Mouse (Mus musculus) splenic B cell, adult 2 months (primary cell): ENCODE measurements around the gene Zfhx3.

Experiments
- DNase-seq: peaks from one replicate; pipeline ENCODE4 v3.0.0-alpha.2; 2011; ENCODE audit warnings: low read depth, low spot score
- H3K27me3 ChIP-seq: 2 replicates; pipeline ENCODE4 v1.6.1; 2012; ENCODE audit warnings: mild to moderate bottlenecking, low read length, moderate library complexity, mixed read lengths; ENCODE audit not compliant: control insufficient read depth, poor library complexity, insufficient read depth, severe bottlenecking
- H3K36me3 ChIP-seq: 2 replicates; pipeline ENCODE4 v1.6.1; 2012; ENCODE audit warnings: mild to moderate bottlenecking, low read length, moderate library complexity, mixed read lengths; ENCODE audit not compliant: control insufficient read depth, poor library complexity, insufficient read depth, severe bottlenecking

The Zfhx3 gene

DNA sequence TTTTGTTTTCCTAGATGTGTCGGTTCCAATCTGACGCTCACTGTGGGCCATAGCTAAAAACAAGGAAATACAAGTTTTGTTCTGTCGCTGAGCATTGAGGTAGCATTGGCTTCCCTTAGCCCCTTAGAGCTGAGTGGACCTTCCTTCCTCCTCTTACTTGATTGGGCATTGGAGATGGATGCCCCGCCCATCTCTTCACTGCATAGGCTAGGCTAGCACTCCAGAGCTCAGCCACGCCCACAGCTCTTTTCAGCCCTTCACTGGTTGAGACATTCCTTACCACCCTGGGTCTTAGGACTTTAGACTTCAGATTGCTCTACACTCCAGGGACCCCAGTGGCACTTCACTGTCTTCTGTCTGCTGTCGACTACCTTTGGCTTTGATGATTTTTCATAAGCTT, 878.2 kb downstream of the Zfhx3 start:
- peak; percentile 69 for DNase-seq
- Histone ChIP-seq H3K36me3 (no peaks in the 10 kb centered on the region), H3K27me3 (no peaks in the 10 kb centered on the region)

DNA sequence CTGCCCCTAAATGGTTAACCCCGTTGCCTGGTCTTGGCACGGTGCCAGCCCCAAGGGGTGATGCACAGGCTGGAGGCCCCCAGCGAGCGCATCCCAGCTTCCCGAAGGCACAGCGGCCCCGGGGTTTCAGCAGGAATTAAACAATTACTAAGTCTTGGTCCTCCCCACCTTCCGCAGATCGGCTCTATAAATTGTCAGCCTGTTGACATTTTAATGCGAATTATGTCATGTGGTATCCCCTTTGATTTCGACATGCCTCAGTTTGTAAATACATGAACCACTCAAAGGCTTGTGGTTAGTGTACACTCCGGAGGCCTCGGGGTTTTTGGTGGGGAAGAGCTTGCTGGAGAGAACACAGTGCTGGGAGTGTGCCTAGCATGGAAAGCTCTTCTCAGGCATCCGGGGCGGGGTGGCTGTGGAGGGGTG, 880.4 kb downstream of the Zfhx3 start:
- no peaks in the 10 kb centered on the region for H3K36me3 ChIP-seq
- no peak for DNase-seq
- H3K27me3 ChIP-seq, result no peaks in the 10 kb centered on the region

DNA sequence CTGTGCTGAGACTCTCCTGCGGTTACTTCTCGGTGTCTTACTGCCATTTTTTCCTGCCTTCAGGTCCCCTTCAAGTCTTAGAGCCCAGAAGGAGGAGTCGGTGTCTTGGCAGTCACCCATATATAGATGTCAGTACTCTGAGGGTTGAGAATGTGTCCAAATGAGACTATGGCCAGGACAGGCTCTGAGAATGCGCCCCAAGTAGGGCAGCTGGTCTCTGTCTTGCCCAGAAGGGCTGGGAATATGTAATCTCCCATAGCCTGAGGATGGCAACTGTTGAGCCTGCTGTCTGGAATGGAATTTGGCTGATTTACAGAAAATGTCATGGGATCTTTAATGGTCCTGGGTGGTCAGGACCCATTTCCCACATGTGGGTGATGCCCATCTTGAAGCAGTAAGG, 881.6 kb downstream of the Zfhx3 start:
- Histone ChIP-seq H3K27me3 (no peaks in the 10 kb centered on the region), H3K36me3 (no peaks in the 10 kb centered on the region)
- no peak for DNase-seq

DNA sequence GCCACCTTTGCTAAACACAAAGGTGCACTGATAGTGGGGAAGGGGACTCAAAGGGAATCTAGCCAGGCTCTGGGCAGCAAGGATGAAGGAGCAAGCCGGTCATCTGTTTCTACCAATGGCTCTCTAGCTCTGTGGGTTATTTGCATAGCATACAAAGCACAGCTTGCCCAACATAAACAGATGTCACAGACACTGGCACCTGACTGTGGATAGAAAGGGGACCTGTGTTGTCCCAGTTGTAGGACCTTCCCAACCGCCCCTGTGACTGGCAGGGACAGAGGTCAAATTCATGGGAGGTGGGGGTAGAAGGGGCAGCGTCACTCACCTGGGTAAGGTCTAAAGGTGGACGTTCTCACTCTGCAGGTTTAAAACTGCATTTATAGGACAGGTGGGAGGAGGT, 884.0 kb downstream of the Zfhx3 start:
- H3K27me3 ChIP-seq, result no peaks in the 10 kb centered on the region
- H3K36me3 ChIP-seq, result no peaks in the 10 kb centered on the region
- DNase-seq, result no peak

GRCm38 (mm10) chr8:108827428-108827827, 885.0 kb downstream of the Zfhx3 start:
- H3K27me3 ChIP-seq, result no peaks in the 10 kb centered on the region
- no peak for DNase-seq
- H3K36me3 ChIP-seq, result no peaks in the 10 kb centered on the region

DNA sequence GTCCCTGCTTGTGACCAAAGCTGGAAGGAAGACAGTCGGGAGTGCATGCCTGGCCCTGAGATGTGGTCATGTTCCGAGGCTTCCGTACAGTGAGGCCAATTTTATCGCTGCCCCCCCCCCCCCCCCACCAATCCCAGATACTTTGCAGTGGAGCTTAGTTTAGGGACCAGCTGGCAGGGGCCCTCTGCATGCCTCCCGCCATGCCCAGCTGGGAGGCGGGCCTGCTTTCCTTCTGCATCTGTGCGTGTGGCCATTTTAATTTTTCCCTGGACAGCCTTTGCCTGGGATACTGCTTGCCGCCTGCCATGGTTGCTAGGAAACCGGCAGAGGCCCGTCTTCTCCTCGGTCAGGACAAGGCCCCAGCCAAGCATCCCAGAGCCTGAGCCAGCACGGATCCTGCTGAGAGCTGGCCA, 886.9 kb downstream of the Zfhx3 start:
- DNase-seq, result no peak
- Histone ChIP-seq H3K36me3 (no peaks in the 10 kb centered on the region), H3K27me3 (no peaks in the 10 kb centered on the region)

- H3K27me3 ChIP-seq, result no peaks in the 10 kb centered on the region
- no peaks in the 10 kb centered on the region for H3K36me3 ChIP-seq
- DNase-seq, result no peak
Measured at GRCm38 (mm10) chr8:108835143-108835542, 892.7 kb downstream of the Zfhx3 start.

GRCm38 (mm10) chr8:108837788-108838187, 895.3 kb downstream of the Zfhx3 start:
- DNase-seq, result no peak
- H3K27me3 ChIP-seq, result no peaks in the 10 kb centered on the region

GRCm38 (mm10) chr8:108838761-108839160, 896.3 kb downstream of the Zfhx3 start:
- Histone ChIP-seq H3K36me3 (no peaks in the 10 kb centered on the region), H3K27me3 (no peaks in the 10 kb centered on the region)
- DNase-seq, result no peak

More at GRCm38 (mm10) chr8:108837788-108838187, 895.3 kb downstream of the Zfhx3 start:
- no peaks in the 10 kb centered on the region for H3K36me3 ChIP-seq

DNA sequence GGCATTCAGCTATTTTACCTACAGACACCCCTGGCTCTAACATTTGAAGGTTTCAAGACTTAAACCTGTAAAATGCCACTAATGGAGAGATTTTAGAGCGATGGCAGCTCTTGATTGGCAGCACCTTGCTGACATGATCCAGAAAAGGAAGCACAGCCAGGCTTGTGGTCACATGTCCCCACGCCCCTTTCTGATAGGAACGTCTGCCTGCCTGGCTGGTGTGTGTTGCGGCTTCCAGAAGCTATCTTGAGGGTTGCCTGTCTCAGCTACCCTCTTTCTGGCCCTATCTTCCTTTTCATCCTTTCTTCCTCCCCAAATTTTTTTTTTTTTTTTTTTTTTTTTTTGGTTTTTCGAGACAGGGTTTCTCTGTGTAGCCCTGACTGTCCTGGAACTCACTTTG, 899.9 kb downstream of the Zfhx3 start:
- Histone ChIP-seq H3K36me3 (no peaks in the 10 kb centered on the region), H3K27me3 (no peaks in the 10 kb centered on the region)
- no peak for DNase-seq

- Histone ChIP-seq H3K36me3 (no peaks in the 10 kb centered on the region), H3K27me3 (no peaks in the 10 kb centered on the region)
- no peak for DNase-seq
Measured at GRCm38 (mm10) chr8:108846174-108846573, 903.7 kb downstream of the Zfhx3 start.

DNA sequence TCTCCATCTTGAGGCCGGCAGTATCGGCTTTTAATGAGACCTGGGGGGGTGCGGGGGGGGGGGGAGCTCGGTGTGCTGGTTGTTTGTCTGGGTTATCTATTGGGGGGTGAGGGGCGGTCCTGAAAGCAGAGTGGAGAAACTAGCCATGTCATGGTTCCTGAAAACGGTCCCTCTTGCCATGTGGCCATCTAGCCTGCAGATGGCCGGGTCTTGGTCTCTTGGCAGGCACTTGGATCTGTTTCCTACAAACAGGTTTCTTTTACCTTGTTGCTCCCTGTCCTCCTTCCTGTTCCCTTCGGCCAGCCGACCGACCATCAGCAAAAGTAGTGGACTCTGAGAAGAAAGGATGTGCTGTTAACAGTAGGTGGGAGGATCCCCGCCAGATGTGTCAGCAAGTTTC, 904.4 kb downstream of the Zfhx3 start:
- Histone ChIP-seq H3K36me3 (no peaks in the 10 kb centered on the region), H3K27me3 (no peaks in the 10 kb centered on the region)
- DNase-seq, result no peak

GRCm38 (mm10) chr8:108847356-108847755, 904.9 kb downstream of the Zfhx3 start:
- DNase-seq, result no peak
- no peaks in the 10 kb centered on the region for H3K36me3 ChIP-seq
- H3K27me3 ChIP-seq, result no peaks in the 10 kb centered on the region

- H3K27me3 ChIP-seq, result no peaks in the 10 kb centered on the region
- H3K36me3 ChIP-seq, result no peaks in the 10 kb centered on the region
- no peak for DNase-seq
Measured at GRCm38 (mm10) chr8:108848484-108848883, 906.0 kb downstream of the Zfhx3 start.

GRCm38 (mm10) chr8:108853028-108853427, 910.6 kb downstream of the Zfhx3 start:
- Histone ChIP-seq H3K36me3 (no peaks in the 10 kb centered on the region), H3K27me3 (no peaks in the 10 kb centered on the region)
- DNase-seq, result no peak

GRCm38 (mm10) chr8:108854444-108855102, 912.1 kb downstream of the Zfhx3 start:
- H3K27me3 ChIP-seq, result no peaks in the 10 kb centered on the region
- H3K36me3 ChIP-seq, result no peaks in the 10 kb centered on the region
- DNase-seq, result no peak
